Mouse (Mus musculus) lung, embryonic 14.5 days (tissue): ENCODE results near the gene Car15. TPM values are rescaled to one million over a fixed set of nuclear protein-coding genes. Genes with fewer than 3 reads are reported as not detected.

Experiments used
- ATAC-seq: fragments of 200-750 bp; cut with Nextera tagmentation; 2 replicates; pipeline ENCODE4 v1.8.0; 2017; ENCODE audit warnings: mild to moderate bottlenecking, moderate TSS enrichment, moderate library complexity; ENCODE audit not compliant: insufficient read depth
- DNase-seq: peaks from one replicate; pipeline ENCODE4 v3.0.0-alpha.2; 2015
- H3K27ac ChIP-seq: fragments of 300-500 bp; sonication (generic); 2 replicates; pipeline ENCODE4 v1.5.1; 2014; ENCODE audit warnings: low read depth, mild to moderate bottlenecking, moderate library complexity
- H3K27me3 ChIP-seq: fragments of 300-500 bp; sonication (generic); 2 replicates; pipeline ENCODE4 v1.6.1; 2014; ENCODE audit warnings: low read length, control low read depth; ENCODE audit not compliant: insufficient read depth
- H3K36me3 ChIP-seq: fragments of 300-500 bp; sonication (generic); 2 replicates; pipeline ENCODE4 v1.6.1; 2014; ENCODE audit warnings: control low read depth; ENCODE audit not compliant: insufficient read depth
- H3K4me1 ChIP-seq: fragments of 300-500 bp; sonication (generic); 2 replicates; pipeline ENCODE4 v1.6.1; 2014; ENCODE audit warnings: antibody characterized with exemption, control low read depth; ENCODE audit not compliant: insufficient read depth
- H3K4me2 ChIP-seq: fragments of 300-500 bp; sonication (generic); 2 replicates; pipeline ENCODE4 v1.6.1; 2014; ENCODE audit warnings: mild to moderate bottlenecking
- H3K4me3 ChIP-seq: fragments of 300-500 bp; sonication (generic); 2 replicates; pipeline ENCODE4 v1.5.1; 2014; ENCODE audit warnings: low read depth, low read length
- H3K9ac ChIP-seq: fragments of 300-500 bp; sonication (generic); 2 replicates; pipeline ENCODE4 v1.6.1; 2014
- H3K9me3 ChIP-seq: fragments of 300-500 bp; sonication (generic); 2 replicates; pipeline ENCODE4 v1.6.1; 2016; ENCODE audit warnings: low read depth, low read length, control low read depth
- CTCF ChIP-seq: IDR thresholded peaks from 2 replicates; pipeline ENCODE4 v1.5.1; 2016; ENCODE audit warnings: antibody characterized with exemption, low read depth
- WGBS: fragments of 180-500 bp; shearing (Covaris S2); extraction: QIAGEN DNeasy Blood & Tissue Kit; methylation state at CpG from one replicate; pipeline ENCODE4 v1.1.7; 2014; 5-methylcytosine and 5-hydroxymethylcytosine counted together
- polyA plus RNA-seq: library from polyadenylated mRNA; unstranded; fragments of >200 nt; fragmentation: Nextera tagmentation; extraction: Ambion mirVana; gene quantifications from 2 replicates; pipeline ENCODE4 v1.2.1, GENCODE M21; 2014

Car15 gene
- polyA plus RNA-seq, 1 experiment from 2014 or later: 2.7 TPM

- Histone ChIP-seq H3K27me3 (peaks cover 63% of the 10 kb centered on the region), H3K9me3 (no peaks in the 10 kb centered on the region), H3K4me1 (0 out of 2 replicates have a peak, but pooled peaks cover 5% of the 10 kb centered on the region), H3K36me3 (no peaks in the 10 kb centered on the region), H3K27ac (no peak overlapping the region), H3K9ac (peak overlapping the region; percentile 56), H3K4me2 (peak overlapping the region; percentile 96), H3K4me3 (peak overlapping the region; percentile 55)
- 0 out of 2 replicates have a peak, but pooled peaks have one; percentile 7 for TF ChIP-seq CTCF
- under 1% methylated on average over 79 of the region's 103 CpGs for WGBS
- ATAC-seq: peak; percentile 11; the same call in 1 of the 2 replicates
- DNase-seq: peak; percentile 66
Measured at GRCm38 (mm10) chr16:17833681-17834399, 4.3 kb downstream of the Car15 start.

DNA sequence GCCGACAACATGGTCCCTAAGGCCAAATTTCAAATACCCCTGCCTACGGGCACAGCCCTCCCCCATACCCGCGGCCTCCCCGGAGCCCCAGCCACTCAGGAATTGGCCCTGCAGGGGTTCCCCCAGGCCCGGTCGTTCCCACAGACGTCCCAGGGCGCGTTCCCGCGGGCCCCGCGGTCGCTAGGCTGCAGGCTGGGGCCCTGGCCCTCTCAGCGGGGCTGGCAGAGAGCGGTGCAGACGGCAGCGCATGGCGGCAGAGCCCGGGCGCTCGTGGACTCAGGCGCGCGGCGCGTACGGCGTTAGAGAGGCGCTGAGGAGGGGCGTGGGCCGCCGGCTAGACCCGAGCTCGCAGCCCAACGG lies 4.9 kb downstream of the Car15 start:
- Histone ChIP-seq H3K4me1 (0 out of 2 replicates have a peak, but pooled peaks cover 5% of the 10 kb centered on the region), H3K4me2 (peak overlapping the region; percentile 96), H3K36me3 (no peaks in the 10 kb centered on the region), H3K9me3 (no peaks in the 10 kb centered on the region), H3K27me3 (peaks cover 63% of the 10 kb centered on the region), H3K27ac (no peak overlapping the region), H3K4me3 (peak overlapping the region; percentile 55), H3K9ac (peak overlapping the region; percentile 56)
- DNase-seq: peak; percentile 53
- no peak for TF ChIP-seq CTCF
- WGBS: 1% methylated on average over 32 of the region's 37 CpGs
- ATAC-seq: peak; percentile 39; the same call in 1 of the 2 replicates

- TF ChIP-seq CTCF: no peak
- H3K9ac ChIP-seq: peak within 1 kb of the TSS; percentile 56
- H3K27me3 ChIP-seq: peaks cover 63% of the 10 kb centered on the region
- DNase-seq (no peak), ATAC-seq (no peak)
- no peaks in the 10 kb centered on the region for H3K36me3 ChIP-seq
- WGBS: 28% methylated on average over 7 of the region's 7 CpGs
- no peak within 1 kb of the TSS for H3K27ac ChIP-seq
- H3K4me1 ChIP-seq: 0 out of 2 replicates have a peak, but pooled peaks cover 5% of the 10 kb centered on the region
- peak within 1 kb of the TSS; percentile 55 for H3K4me3 ChIP-seq
- H3K4me2 ChIP-seq: peak within 1 kb of the TSS; percentile 96
- H3K9me3 ChIP-seq: no peaks in the 10 kb centered on the region
Measured at GRCm38 (mm10) chr16:17832821-17833220, 5.3 kb downstream of the Car15 start, which contains the start of gene B830017H08Rik. Gene B830017H08Rik, plus strand, starts transcription at chr16:17833121.

DNA sequence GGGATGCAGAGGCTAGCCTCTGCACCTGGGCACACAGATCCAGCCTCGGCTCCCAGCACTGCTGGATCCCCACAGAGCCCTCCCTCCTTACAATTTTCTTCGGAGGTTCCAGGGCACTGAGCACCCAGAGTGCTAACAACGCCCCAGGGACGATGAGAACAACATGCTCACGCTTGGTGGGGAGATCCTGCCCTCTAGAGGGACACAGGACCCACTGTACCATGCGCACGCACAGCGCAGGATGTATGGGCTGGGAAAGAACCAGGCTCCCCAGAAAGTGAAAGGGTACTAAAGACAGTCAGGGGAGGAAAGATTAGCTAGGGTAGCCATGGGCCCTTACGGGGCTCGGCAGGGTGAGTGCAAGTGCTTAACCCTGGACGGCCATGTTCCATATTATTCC lies 6.4 kb downstream of the Car15 start:
- no peaks in the 10 kb centered on the region for H3K9me3 ChIP-seq
- DNase-seq (peak; percentile 64), ATAC-seq (peak; percentile 16; the same call in 1 of the 2 replicates)
- H3K4me1 ChIP-seq: 0 out of 2 replicates have a peak, but pooled peaks cover 5% of the 10 kb centered on the region
- H3K36me3 ChIP-seq: no peaks in the 10 kb centered on the region
- no peak overlapping the region for H3K27ac ChIP-seq
- H3K4me2 ChIP-seq: no peak overlapping the region
- peak; percentile 68 for TF ChIP-seq CTCF
- 17% methylated on average over 11 of the region's 11 CpGs for WGBS
- no peak overlapping the region for H3K4me3 ChIP-seq
- peaks cover 55% of the 10 kb centered on the region for H3K27me3 ChIP-seq
- H3K9ac ChIP-seq: no peak overlapping the region

DNA sequence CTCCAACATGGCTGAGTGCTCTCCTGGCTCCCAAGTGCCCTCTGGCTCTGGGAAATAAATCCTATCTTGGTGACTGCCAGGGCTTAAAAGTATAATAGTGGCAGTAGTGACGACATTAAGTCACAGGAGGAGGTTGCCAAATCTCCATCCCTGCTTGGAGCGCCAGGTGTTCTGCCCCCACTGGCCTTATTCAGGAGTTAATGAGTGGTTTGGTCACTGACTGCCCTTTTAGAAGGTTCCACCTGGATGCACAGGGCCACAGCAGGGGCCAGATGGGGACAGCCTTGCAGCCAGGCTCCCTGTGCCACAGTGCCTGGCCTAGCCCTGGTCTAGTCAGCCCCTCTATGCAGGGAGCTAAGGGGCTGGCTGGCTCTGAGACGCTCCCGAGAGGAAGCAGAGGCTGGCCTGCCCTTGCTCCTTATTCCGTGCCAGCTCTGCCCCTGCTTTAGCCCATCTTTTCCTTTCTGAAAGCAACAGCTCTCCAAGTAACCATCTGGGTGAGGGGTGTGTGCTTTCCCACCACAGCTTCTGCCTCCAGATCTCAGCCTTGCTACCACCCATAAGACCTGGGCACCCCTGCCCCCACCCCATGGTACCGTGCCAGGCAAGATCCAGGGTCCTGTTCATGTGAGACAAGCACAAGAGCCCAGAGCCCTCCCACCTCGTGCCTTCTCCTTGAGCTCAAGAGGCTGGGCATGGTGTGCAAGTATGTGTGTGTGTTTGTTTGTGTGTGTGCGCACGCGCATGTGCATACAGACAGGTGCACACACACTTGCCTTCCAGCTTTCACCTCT lies 7.6 kb downstream of the Car15 start:
- 63% methylated on average over 10 of the region's 10 CpGs for WGBS
- H3K9me3 ChIP-seq: no peaks in the 10 kb centered on the region
- no peak for ATAC-seq

GRCm38 (mm10) chr16:17828867-17829266 lies 9.3 kb downstream of the Car15 start:
- DNase-seq (no peak), ATAC-seq (no peak)
- H3K27ac ChIP-seq: no peak overlapping the region
- H3K27me3 ChIP-seq: peaks cover 33% of the 10 kb centered on the region
- H3K9ac ChIP-seq: no peak overlapping the region
- H3K4me2 ChIP-seq: no peak overlapping the region
- WGBS: 73% methylated on average over 3 of the region's 3 CpGs
- H3K9me3 ChIP-seq: no peaks in the 10 kb centered on the region
- no peaks in the 10 kb centered on the region for H3K36me3 ChIP-seq
- H3K4me1 ChIP-seq: 0 out of 2 replicates have a peak, but pooled peaks cover 5% of the 10 kb centered on the region
- H3K4me3 ChIP-seq: no peak overlapping the region
- no peak for TF ChIP-seq CTCF

More for the DNA sequence above, 7.6 kb downstream of the Car15 start:
- no peak for TF ChIP-seq CTCF
- H3K9ac ChIP-seq: no peak overlapping the region
- peaks cover 50% of the 10 kb centered on the region for H3K27me3 ChIP-seq
- H3K4me1 ChIP-seq: 0 out of 2 replicates have a peak, but pooled peaks cover 5% of the 10 kb centered on the region
- H3K36me3 ChIP-seq: no peaks in the 10 kb centered on the region
- H3K4me2 ChIP-seq: no peak overlapping the region
- no peak for DNase-seq
- H3K27ac ChIP-seq: no peak overlapping the region
- no peak overlapping the region for H3K4me3 ChIP-seq

GRCm38 (mm10) chr16:17828229-17828628 lies 9.9 kb downstream of the Car15 start:
- Histone ChIP-seq H3K9ac (no peak overlapping the region), H3K27ac (no peak overlapping the region), H3K36me3 (no peaks in the 10 kb centered on the region), H3K9me3 (no peaks in the 10 kb centered on the region), H3K4me1 (0 out of 2 replicates have a peak, but pooled peaks cover 3% of the 10 kb centered on the region), H3K27me3 (peaks cover 28% of the 10 kb centered on the region), H3K4me3 (no peak overlapping the region), H3K4me2 (no peak overlapping the region)
- 73% methylated on average over 2 of the region's 2 CpGs for WGBS
- ATAC-seq (no peak), DNase-seq (no peak)
- no peak for TF ChIP-seq CTCF
